Mouse (Mus musculus) liver, embryonic 14.5 days (tissue): ENCODE measurements at regions not wholly inside any gene's neighbourhood (a gene's known extent, or its start where the extent isn't known, plus 50 kb on each side); places are given as distances from the start of the nearest gene placed in this dataset.

Source experiments
- ATAC-seq: fragments of 200-750 bp; cut with Nextera tagmentation; 2 replicates; pipeline ENCODE4 v1.8.0; 2017; ENCODE audit warnings: moderate number of reproducible peaks, mild to moderate bottlenecking, moderate library complexity; ENCODE audit not compliant: insufficient read depth
- DNase-seq, 3 experiments: peaks; one replicate each; pipeline ENCODE4 v3.0.0-alpha.2; 2012 to 2013; ENCODE audit warnings: low read depth in 3 of 3, low spot score in 3 of 3
- H3K27ac ChIP-seq: fragments of 300-500 bp; sonication (generic); 2 replicates; pipeline ENCODE4 v1.5.1; 2014; ENCODE audit warnings: moderate library complexity, mild to moderate bottlenecking, control low read depth, inconsistent platforms
- H3K27me3 ChIP-seq: fragments of 300-500 bp; sonication (generic); 2 replicates; pipeline ENCODE4 v1.6.1; 2014; ENCODE audit warnings: mild to moderate bottlenecking, low read length, moderate library complexity; ENCODE audit not compliant: control insufficient read depth, insufficient read depth
- H3K36me3 ChIP-seq: fragments of 300-500 bp; sonication (generic); replicated peaks from 2 replicates; pipeline ENCODE4 v1.6.1; 2014; ENCODE audit warnings: low read depth; ENCODE audit not compliant: control insufficient read depth, insufficient read depth
- H3K4me1 ChIP-seq, 2 experiments: fragments of 200-500 bp in 1 of 2; fragments of 300-500 bp in 1 of 2; sonication (generic) in 1 of 2; replicated peaks; 2 replicates each; pipeline ENCODE4 v1.6.1; 2012 to 2014; ENCODE audit warnings: antibody characterized with exemption in 1 of 2, inconsistent platforms in 1 of 2, low read length in 1 of 2; ENCODE audit not compliant: control insufficient read depth in 2 of 2, insufficient read depth in 2 of 2
- H3K4me2 ChIP-seq: fragments of 300-500 bp; sonication (generic); 2 replicates; pipeline ENCODE4 v1.6.1; 2014; ENCODE audit warnings: low read depth, mild to moderate bottlenecking, control low read depth, moderate library complexity
- H3K4me3 ChIP-seq, 2 experiments: fragments of 200-500 bp in 1 of 2; fragments of 300-500 bp in 1 of 2; sonication (generic) in 1 of 2; 2 replicates each; pipeline ENCODE4 v1.5.1; 2012 to 2014; ENCODE audit warnings: low read depth in 2 of 2, low read length in 2 of 2, mild to moderate bottlenecking in 2 of 2, control low read depth in 1 of 2, inconsistent platforms in 1 of 2, moderate library complexity in 1 of 2; ENCODE audit not compliant: insufficient read depth in 1 of 2
- H3K9ac ChIP-seq: fragments of 300-500 bp; sonication (generic); replicated peaks from 2 replicates; pipeline ENCODE4 v1.6.1; 2014; ENCODE audit warnings: mild to moderate bottlenecking, control low read depth, moderate library complexity
- H3K9me3 ChIP-seq: fragments of 300-500 bp; sonication (generic); 2 replicates; pipeline ENCODE4 v1.6.1; 2016; ENCODE audit warnings: low read length, mixed read lengths; ENCODE audit not compliant: control insufficient read depth
- CTCF ChIP-seq: IDR thresholded peaks from 2 replicates; pipeline ENCODE4 v1.5.1; 2016; ENCODE audit warnings: antibody characterized with exemption, low read depth, control low read depth
- EP300 ChIP-seq: IDR thresholded peaks from 2 replicates; pipeline ENCODE4 v1.6.1; 2016; ENCODE audit warnings: antibody characterized with exemption, low read depth
- WGBS: fragments of 180-500 bp; shearing (Covaris S2); extraction: QIAGEN DNeasy Blood & Tissue Kit; methylation state at CpG from one replicate; pipeline ENCODE4 v1.1.7; 2014; ENCODE audit not compliant: insufficient replicate concordance; 5-methylcytosine and 5-hydroxymethylcytosine counted together

- Histone ChIP-seq H3K27me3 (no peaks in the 10 kb centered on the region), H3K36me3 (no peaks in the 10 kb centered on the region), H3K9me3 (no peaks in the 10 kb centered on the region), H3K9ac (no peak overlapping the region), H3K4me1 (0 out of 4 replicates have a peak, but pooled peaks cover 0 to 5% of the 10 kb centered on the region in 2 experiments), H3K27ac (no peak overlapping the region), H3K4me2 (no peak overlapping the region), H3K4me3 (no peak overlapping the region)
- TF ChIP-seq CTCF (no peak), EP300 (no peak)
- 53% methylated on average over 5 of the region's 5 CpGs for WGBS
- DNase-seq: no peak
- ATAC-seq: no peak
Observed at GRCm38 (mm10) chr4:124075551-124075950, 157.7 kb upstream of the 4930535I16Rik start.

- H3K36me3 ChIP-seq: no peaks in the 10 kb centered on the region
- H3K4me2 ChIP-seq: no peak overlapping the region
- H3K27me3 ChIP-seq: no peaks in the 10 kb centered on the region
- ATAC-seq: no peak
- H3K4me3 ChIP-seq: no peak overlapping the region
- no peak for DNase-seq
- no peaks in the 10 kb centered on the region for H3K9me3 ChIP-seq
- WGBS: 58% methylated on average over 1 of the region's 1 CpGs
- H3K9ac ChIP-seq: no peak overlapping the region
- TF ChIP-seq EP300: no peak
- TF ChIP-seq CTCF: no peak
- H3K27ac ChIP-seq: no peak overlapping the region
- H3K4me1 ChIP-seq: no peaks in the 10 kb centered on the region
Observed at GRCm38 (mm10) chr4:124073646-124074045, 155.8 kb upstream of the 4930535I16Rik start.

GRCm38 (mm10) chr4:124064601-124065000 lies 146.8 kb upstream of the 4930535I16Rik start:
- DNase-seq: no peak
- no peaks in the 10 kb centered on the region for H3K4me1 ChIP-seq
- no peak overlapping the region for H3K27ac ChIP-seq
- H3K27me3 ChIP-seq: no peaks in the 10 kb centered on the region
- H3K9ac ChIP-seq: no peak overlapping the region
- no peak for ATAC-seq
- H3K4me3 ChIP-seq: no peak overlapping the region
- no peaks in the 10 kb centered on the region for H3K9me3 ChIP-seq
- TF ChIP-seq EP300 (no peak), CTCF (no peak)
- H3K36me3 ChIP-seq: no peaks in the 10 kb centered on the region
- WGBS: 56% methylated on average over 3 of the region's 3 CpGs
- H3K4me2 ChIP-seq: no peak overlapping the region

GRCm38 (mm10) chr4:124063269-124064100 lies 145.7 kb upstream of the 4930535I16Rik start:
- H3K4me2 ChIP-seq: no peak overlapping the region
- TF ChIP-seq EP300 (no peak), CTCF (no peak)
- 41% methylated on average over 4 of the region's 4 CpGs for WGBS
- H3K9me3 ChIP-seq: no peaks in the 10 kb centered on the region
- no peak for ATAC-seq
- DNase-seq: no peak
- H3K9ac ChIP-seq: no peak overlapping the region
- H3K4me3 ChIP-seq: no peak overlapping the region
- no peak overlapping the region for H3K27ac ChIP-seq
- H3K27me3 ChIP-seq: no peaks in the 10 kb centered on the region
- no peaks in the 10 kb centered on the region for H3K36me3 ChIP-seq
- no peaks in the 10 kb centered on the region for H3K4me1 ChIP-seq

- ATAC-seq (no peak), DNase-seq (no peak)
- Histone ChIP-seq H3K27me3 (no peaks in the 10 kb centered on the region), H3K4me3 (no peak overlapping the region), H3K9ac (no peak overlapping the region), H3K36me3 (no peaks in the 10 kb centered on the region), H3K4me1 (peaks cover 0 to 13% of the 10 kb centered on the region in 2 experiments; a peak in 2 of 4 replicates), H3K9me3 (no peaks in the 10 kb centered on the region), H3K27ac (no peak overlapping the region), H3K4me2 (no peak overlapping the region)
- 82% methylated on average over 8 of the region's 8 CpGs for WGBS
- no peak for TF ChIP-seq CTCF
- TF ChIP-seq EP300: no peak
Observed at GRCm38 (mm10) chr4:124057607-124058006, 139.8 kb upstream of the 4930535I16Rik start.
